Mouse (Mus musculus) MEL (cell line): ENCODE data around the gene Dhx40. TPM values are rescaled to one million over a fixed set of nuclear protein-coding genes. Genes with fewer than 3 reads are reported as not detected.

ENCODE experiments used
- DNase-seq: peaks from one replicate; pipeline ENCODE4 v3.0.0; 2011; ENCODE audit warnings: low read depth, low spot score
- H3K27ac ChIP-seq: 2 replicates; pipeline ENCODE4 v1.5.1; 2012; ENCODE audit warnings: low read depth, mild to moderate bottlenecking, control low read depth, low read length, moderate library complexity; ENCODE audit not compliant: control insufficient read depth
- H3K27me3 ChIP-seq, 2 experiments: fragments of 150-350 bp in 1 of 2; sonication (generic) in 1 of 2; 2 replicates each; pipeline ENCODE4 v1.6.1; 2012; ENCODE audit warnings: low read length in 2 of 2, mild to moderate bottlenecking in 2 of 2, improper control_type of control experiment in 1 of 2, moderate library complexity in 1 of 2; ENCODE audit not compliant: insufficient read depth in 2 of 2, control insufficient read depth in 1 of 2
- H3K36me3 ChIP-seq, 2 experiments: 2 replicates each; pipeline ENCODE4 v1.6.1; 2012 to 2014; ENCODE audit warnings: low read length in 2 of 2, improper control_type of control experiment in 1 of 2, inconsistent platforms in 1 of 2, mild to moderate bottlenecking in 1 of 2; ENCODE audit not compliant: insufficient read depth in 2 of 2, control insufficient read depth in 1 of 2
- H3K4me1 ChIP-seq, 2 experiments: fragments of 150-350 bp in 1 of 2; sonication (generic) in 1 of 2; 2 replicates each; pipeline ENCODE4 v1.6.1; 2012; ENCODE audit warnings: low read length in 2 of 2, improper control_type of control experiment in 1 of 2, mild to moderate bottlenecking in 1 of 2; ENCODE audit not compliant: insufficient read depth in 2 of 2, control insufficient read depth in 1 of 2
- H3K4me3 ChIP-seq, 2 experiments: fragments of 150-350 bp in 1 of 2; sonication (generic) in 1 of 2; 2 replicates each; pipeline ENCODE4 v1.5.1; 2012; ENCODE audit warnings: low read depth in 2 of 2, low read length in 2 of 2, mild to moderate bottlenecking in 2 of 2, moderate library complexity in 2 of 2, control low read depth in 1 of 2, improper control_type of control experiment in 1 of 2; ENCODE audit not compliant: control insufficient read depth in 1 of 2, insufficient read depth in 1 of 2
- H3K79me2 ChIP-seq: 2 replicates; pipeline ENCODE4 v1.6.1; 2012; ENCODE audit warnings: mild to moderate bottlenecking, low read length, moderate library complexity; ENCODE audit not compliant: control insufficient read depth, poor library complexity, insufficient read depth
- H3K9ac ChIP-seq: 2 replicates; pipeline ENCODE4 v1.6.1; 2012; ENCODE audit warnings: low read depth, mild to moderate bottlenecking, control low read depth, low read length, moderate library complexity; ENCODE audit not compliant: control insufficient read depth, poor library complexity, severe bottlenecking
- H3K9me3 ChIP-seq: fragments of 150-350 bp; sonication (generic); replicated peaks from 2 replicates; pipeline ENCODE4 v1.6.1; 2012; ENCODE audit warnings: mild to moderate bottlenecking, low read length, improper control_type of control experiment, moderate library complexity; ENCODE audit not compliant: insufficient read depth
- CTCF ChIP-seq, 3 experiments: IDR thresholded peaks in 2 of 3; conservative IDR thresholded peaks in 1 of 3; 2 replicates each; pipeline ENCODE4 v1.5.1; 2011 to 2012; ENCODE audit warnings: low read length in 3 of 3, low read depth in 2 of 3, mild to moderate bottlenecking in 2 of 3, improper control_type of control experiment in 1 of 3, inconsistent platforms in 1 of 3, mixed read lengths in 1 of 3, moderate library complexity in 1 of 3; ENCODE audit not compliant: control insufficient read depth in 1 of 3, insufficient read depth in 1 of 3, poor library complexity in 1 of 3, severe bottlenecking in 1 of 3
- ELF1 ChIP-seq: IDR thresholded peaks from 2 replicates; pipeline ENCODE4 v1.6.1; 2014; ENCODE audit warnings: low read depth, mild to moderate bottlenecking, inconsistent platforms, low read length, improper control_type of control experiment, moderate library complexity
- EP300 ChIP-seq, 2 experiments: IDR thresholded peaks; 2 replicates each; pipeline ENCODE4 v1.6.1; 2011; ENCODE audit warnings: improper control_type of control experiment in 2 of 2, low read length in 2 of 2, low read depth in 1 of 2, mild to moderate bottlenecking in 1 of 2
- JUND ChIP-seq: IDR thresholded peaks from 2 replicates; pipeline ENCODE4 v1.6.1; 2011; ENCODE audit warnings: low read depth, mild to moderate bottlenecking, improper control_type of control experiment, low read length
- MAZ ChIP-seq: IDR thresholded peaks from 2 replicates; pipeline ENCODE4 v1.6.1; 2012; ENCODE audit warnings: low read depth, mild to moderate bottlenecking, inconsistent platforms, low read length, improper control_type of control experiment
- POLR2A ChIP-seq, 2 experiments: IDR thresholded peaks; 2 replicates each; pipeline ENCODE4 v1.6.1; 2011 to 2012; ENCODE audit warnings: low read length in 2 of 2, mild to moderate bottlenecking in 2 of 2, control low read depth in 1 of 2, improper control_type of control experiment in 1 of 2, low read depth in 1 of 2, moderate library complexity in 1 of 2; ENCODE audit not compliant: control insufficient read depth in 1 of 2, insufficient read depth in 1 of 2, poor library complexity in 1 of 2
- POLR2AphosphoS5 ChIP-seq: IDR thresholded peaks from 2 replicates; pipeline ENCODE4 v1.6.1; 2012; ENCODE audit warnings: low read depth, borderline replicate concordance, mild to moderate bottlenecking, inconsistent platforms, low read length, moderate library complexity, mixed read lengths
- RCOR1 ChIP-seq: IDR thresholded peaks from 2 replicates; pipeline ENCODE4 v1.6.1; 2012; ENCODE audit warnings: low read depth, mild to moderate bottlenecking, inconsistent platforms, low read length, improper control_type of control experiment
- SIN3A ChIP-seq: IDR thresholded peaks from 2 replicates; pipeline ENCODE4 v1.6.1; 2012; ENCODE audit warnings: low read length, improper control_type of control experiment, inconsistent platforms
- SMC3 ChIP-seq: IDR thresholded peaks from 2 replicates; pipeline ENCODE4 v1.6.1; 2011; ENCODE audit warnings: low read depth, low read length, improper control_type of control experiment
- ZNF384 ChIP-seq: IDR thresholded peaks from 2 replicates; pipeline ENCODE4 v1.6.1; 2012; ENCODE audit warnings: low read depth, mild to moderate bottlenecking, inconsistent platforms, low read length, improper control_type of control experiment
- polyA plus RNA-seq, 2 experiments: library from polyadenylated mRNA; stranded (reverse) in 1 of 2; unstranded in 1 of 2; fragments of >175 nt in 1 of 2; fragments of >200 nt in 1 of 2; gene quantifications; 2 replicates each; pipeline versions ENCODE4 v1.2.1 to v1.2.4; 2012; ENCODE audit warnings: low replicate concordance in 2 of 2, low read depth in 1 of 2; ENCODE audit not compliant: insufficient read length in 2 of 2, insufficient read depth in 1 of 2, missing spikeins in 1 of 2
- total RNA-seq: library from RNA; depleted of rRNA; stranded (reverse); fragments of 300-350 nt; gene quantifications from 2 replicates; pipeline ENCODE4 v1.2.3, GENCODE M21; 2012

Dhx40 gene
- total and polyA plus RNA-seq, 3 experiments, result 10.1 to 16.1 TPM; not detected in 1

DNA sequence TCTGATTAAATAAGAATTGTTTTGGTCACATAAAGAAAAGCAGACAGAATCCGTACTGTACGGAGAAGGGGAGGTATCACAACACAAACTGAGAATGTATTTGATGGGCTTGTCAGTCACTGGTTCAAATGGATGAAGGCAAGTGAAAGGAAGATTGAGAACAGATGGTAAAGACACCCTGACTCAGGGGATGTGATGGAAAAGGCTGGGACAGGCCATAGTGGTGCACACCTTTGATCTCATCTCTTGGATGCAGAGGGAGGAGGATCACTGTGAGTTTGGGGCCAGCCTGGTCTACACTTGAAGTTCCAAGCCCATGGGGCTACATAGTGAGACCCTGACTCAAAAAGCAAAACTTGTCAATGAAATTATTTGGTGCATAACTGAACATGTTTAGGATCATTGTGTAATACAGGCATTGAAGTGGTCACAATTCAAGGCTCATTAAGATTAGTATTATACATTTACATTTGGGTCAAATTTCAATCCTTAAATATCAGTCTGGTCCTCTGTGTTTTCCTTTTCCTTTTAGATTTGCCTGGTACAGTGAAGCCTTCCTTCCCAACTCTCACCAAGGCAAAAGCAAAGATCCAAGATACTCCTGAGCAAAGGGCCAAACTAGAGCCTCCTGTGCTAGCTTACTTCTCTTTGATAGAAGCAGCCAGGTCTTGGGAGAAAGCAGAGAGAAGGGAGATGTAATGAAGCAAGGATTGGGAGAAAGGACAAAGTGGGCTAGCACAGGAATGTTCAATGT, 3.2 kb upstream of the Dhx40 start:
- Histone ChIP-seq H3K9ac (no peak overlapping the region), H3K27ac (no peak overlapping the region), H3K27me3 (peaks cover 3 to 4% of the 10 kb centered on the region in 2 experiments; a peak in 3 of 4 replicates), H3K9me3 (no peaks in the 10 kb centered on the region), H3K36me3 (peaks cover 0 to 14% of the 10 kb centered on the region in 2 experiments; a peak in 2 of 4 replicates), H3K79me2 (peaks cover 2% of the 10 kb centered on the region; the same call in 1 of the 2 replicates), H3K4me3 (no peak overlapping the region), H3K4me1 (peaks cover 2 to 10% of the 10 kb centered on the region in 2 experiments; a peak in 2 of 4 replicates)
- no peak for DNase-seq
- no peak for TF ChIP-seq POLR2A (IDR thresholded peaks at IDR 0.05; ENCODE audit: control insufficient read depth in 1 of 2, insufficient read depth in 1 of 2, low read depth in 1 of 2, low read length in 2 of 2, poor library complexity in 1 of 2)

GRCm38 (mm10) chr11:86809828-86810227, 2.3 kb upstream of the Dhx40 start:
- TF ChIP-seq JUND, result no peak
- TF ChIP-seq SIN3A, result no peak
- peaks cover 0 to 14% of the 10 kb centered on the region in 2 experiments; a peak in 2 of 4 replicates for H3K36me3 ChIP-seq

DNA sequence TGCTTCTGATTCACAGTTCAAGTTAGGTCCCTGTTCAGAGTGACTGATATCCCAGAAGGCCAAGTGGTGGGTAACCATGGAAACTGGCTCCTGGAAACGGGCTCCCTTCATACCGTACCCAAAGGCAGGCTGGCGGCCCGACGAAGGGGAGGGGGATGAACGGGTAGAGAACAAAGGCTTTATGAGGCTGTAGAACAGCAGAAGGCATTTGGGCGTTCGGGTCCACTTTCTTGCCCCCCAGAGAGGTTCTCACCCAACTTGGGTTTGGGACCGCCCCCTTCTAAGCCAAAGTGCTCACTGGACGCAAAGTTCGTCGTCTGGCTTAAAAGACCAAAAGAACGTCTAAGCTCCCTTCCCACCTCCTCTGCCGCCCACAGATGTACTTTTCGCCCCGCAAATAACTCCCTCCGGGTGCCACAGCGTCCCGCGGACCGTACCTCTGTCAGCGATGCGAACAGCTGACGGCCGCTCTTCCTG, 507 bp downstream of the Dhx40 start:
- TF ChIP-seq POLR2AphosphoS5 (no peak), MAZ (no peak), ELF1 (no peak), ZNF384 (no peak), CTCF (IDR thresholded peaks at IDR 0.05 in 2 of 3, conservative IDR thresholded peaks at IDR 0.05 in 1 of 3; ENCODE audit: control insufficient read depth in 1 of 3, insufficient read depth in 1 of 3, low read depth in 2 of 3, low read length in 3 of 3, poor library complexity in 1 of 3, severe bottlenecking in 1 of 3) (no peak), RCOR1 (no peak), SMC3 (no peak), EP300 (IDR thresholded peaks at IDR 0.05; ENCODE audit: low read depth in 1 of 2, low read length in 2 of 2) (no peak; a peak in 1 of 4 replicates)
- Histone ChIP-seq H3K36me3 (peaks cover 0 to 14% of the 10 kb centered on the region in 2 experiments; a peak in 3 of 4 replicates), H3K9me3 (no peaks in the 10 kb centered on the region), H3K79me2 (peaks cover 2% of the 10 kb centered on the region; the same call in 1 of the 2 replicates), H3K4me1 (peaks cover 2 to 10% of the 10 kb centered on the region in 2 experiments; a peak in 2 of 4 replicates), H3K9ac (peak overlapping the region; percentile 68), H3K27ac (no peak overlapping the region), H3K27me3 (peaks cover 3 to 4% of the 10 kb centered on the region in 2 experiments; a peak in 3 of 4 replicates), H3K4me3 (peak overlapping the region; percentile 96 to 98)
- DNase-seq, result peak; percentile 83

More at GRCm38 (mm10) chr11:86809828-86810227, 2.3 kb upstream of the Dhx40 start:
- Histone ChIP-seq H3K79me2 (peaks cover 2% of the 10 kb centered on the region; the same call in 1 of the 2 replicates), H3K4me1 (peaks cover 2 to 10% of the 10 kb centered on the region in 2 experiments; a peak in 2 of 4 replicates), H3K9me3 (no peaks in the 10 kb centered on the region), H3K4me3 (no peak overlapping the region), H3K9ac (no peak overlapping the region), H3K27ac (no peak overlapping the region), H3K27me3 (peaks cover 3 to 4% of the 10 kb centered on the region in 2 experiments; a peak in 3 of 4 replicates)
- DNase-seq, result no peak
